Mouse (Mus musculus) naive thymus-derived CD4-positive, alpha-beta T cell, adult 2 months (primary cell): Measurements from ENCODE around the gene Tmem245.
A peak's percentile ranks its signal among the peaks of the same experiment; 100 is the strongest.

Source experiments
- DNase-seq: peaks from one replicate; pipeline ENCODE4 v3.0.0-alpha.2; 2011; ENCODE audit warnings: low read depth

Tmem245 gene

DNA sequence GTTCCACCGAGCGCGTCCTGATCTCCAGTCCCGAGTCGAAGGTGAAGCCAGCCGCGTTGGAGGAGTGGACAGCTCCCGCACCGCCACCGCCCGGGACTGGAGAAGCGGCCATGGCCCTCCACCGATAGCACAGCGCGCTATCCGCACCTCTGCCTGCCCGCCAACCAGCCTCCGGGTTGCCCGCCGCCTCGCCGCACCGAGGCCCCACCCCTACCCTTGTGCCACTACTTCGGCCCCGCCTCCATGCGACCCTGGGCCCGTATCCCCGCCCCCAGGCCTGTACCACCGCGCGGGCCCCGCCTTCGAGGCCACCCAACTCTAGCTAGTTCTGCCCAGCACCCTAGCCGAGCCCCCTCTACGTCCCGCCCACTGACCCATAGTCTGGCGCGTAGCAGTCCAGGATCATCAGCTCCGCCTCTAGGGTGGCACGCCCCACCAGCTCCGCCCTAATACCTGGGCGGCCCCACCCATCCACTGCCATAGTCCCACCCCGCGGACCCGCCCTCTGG lies 82.2 kb downstream of the Tmem245 start, which contains the start of gene Ctnnal1:
Gene Ctnnal1, minus strand, starts transcription at position 186 of the 509 bp plus-strand sequence.
- DNase-seq, result peak; percentile 80

DNA sequence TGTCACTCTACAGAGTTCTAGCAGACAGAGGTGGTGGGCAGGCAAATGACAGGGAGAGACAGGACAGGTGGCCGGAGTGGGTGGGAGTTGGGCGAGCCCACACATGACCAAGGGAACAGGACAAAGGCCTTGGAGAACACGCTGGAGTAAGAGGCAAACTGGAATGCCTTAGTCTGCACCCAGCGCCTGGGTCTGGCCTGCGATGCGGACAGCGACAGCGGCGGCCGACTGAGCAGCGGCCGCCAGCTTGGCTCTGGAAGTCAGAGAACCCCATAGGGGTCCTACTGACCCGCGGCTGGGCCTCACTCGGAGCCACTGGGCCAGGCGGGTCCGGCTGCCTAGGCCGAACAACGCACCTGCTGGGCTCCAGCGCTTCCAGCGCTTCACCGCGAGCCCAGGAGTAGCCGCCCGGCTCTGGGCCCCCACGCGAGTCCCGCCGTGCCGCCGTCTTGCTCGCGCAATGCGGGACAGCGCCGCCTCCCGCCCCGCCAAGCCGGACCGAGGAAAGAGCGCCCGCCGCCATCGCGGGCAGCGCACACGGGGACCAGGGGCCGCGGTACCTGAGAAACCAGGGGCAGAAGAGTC lies 82.7 kb downstream of the Tmem245 start:
- peak; percentile 28 for DNase-seq

DNA sequence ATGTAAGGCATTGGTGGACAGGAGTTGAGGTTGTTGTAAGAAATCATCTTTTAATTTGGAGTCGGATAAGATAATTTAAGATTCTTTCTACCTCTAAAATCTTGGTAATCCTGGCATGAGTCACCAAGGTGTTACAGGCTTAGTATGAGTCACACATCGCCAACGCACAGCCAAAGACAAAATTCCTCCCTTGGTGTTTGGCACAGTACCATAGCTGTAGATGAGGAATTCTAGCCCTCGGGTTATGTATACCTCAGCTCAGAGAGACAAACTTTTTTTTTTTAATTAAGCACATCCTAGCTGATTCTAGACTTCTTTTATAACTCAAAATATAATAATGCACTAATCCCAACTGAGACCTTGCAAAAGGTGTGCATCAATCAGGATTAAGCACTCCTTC lies 83.2 kb downstream of the Tmem245 start:
- DNase-seq, result no peak

DNA sequence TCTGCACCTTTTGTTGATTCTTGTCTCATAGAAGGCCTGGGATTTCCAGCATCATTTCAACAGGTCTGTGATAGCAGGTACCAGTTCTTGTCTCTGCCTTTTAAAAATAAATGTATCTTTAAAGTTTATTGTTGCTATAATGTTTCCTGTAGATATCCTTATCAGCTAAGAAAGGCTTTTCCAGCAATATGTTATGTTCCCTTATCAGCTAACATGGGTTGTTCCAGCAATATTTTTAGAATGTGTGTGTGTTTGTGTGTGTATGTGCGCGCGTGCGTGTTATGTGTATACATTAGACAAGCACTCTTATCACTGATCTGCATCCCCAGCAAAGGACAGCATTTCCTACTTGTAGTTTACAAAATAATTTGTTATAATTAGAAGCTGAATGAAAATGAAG lies 85.7 kb downstream of the Tmem245 start:
- DNase-seq, result no peak

DNA sequence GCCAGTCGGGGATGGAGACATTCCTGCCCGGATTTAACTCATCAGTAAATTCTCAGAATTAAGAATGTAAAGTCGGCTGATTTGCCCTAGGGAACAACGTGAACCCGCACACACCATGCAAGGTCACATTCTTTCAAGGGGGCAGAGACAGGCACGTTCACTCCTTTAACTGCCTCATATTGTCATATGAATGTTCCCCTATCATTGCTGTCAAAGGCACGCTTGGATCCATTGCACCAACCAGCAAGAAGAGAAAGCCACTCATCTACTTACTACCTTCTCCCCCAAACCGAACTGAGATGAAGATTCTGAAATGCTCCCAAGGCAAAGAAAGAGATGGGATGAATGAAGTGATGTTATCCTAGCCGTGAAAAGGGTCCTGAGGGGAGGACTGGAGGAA lies 88.5 kb downstream of the Tmem245 start:
- DNase-seq, result no peak

DNA sequence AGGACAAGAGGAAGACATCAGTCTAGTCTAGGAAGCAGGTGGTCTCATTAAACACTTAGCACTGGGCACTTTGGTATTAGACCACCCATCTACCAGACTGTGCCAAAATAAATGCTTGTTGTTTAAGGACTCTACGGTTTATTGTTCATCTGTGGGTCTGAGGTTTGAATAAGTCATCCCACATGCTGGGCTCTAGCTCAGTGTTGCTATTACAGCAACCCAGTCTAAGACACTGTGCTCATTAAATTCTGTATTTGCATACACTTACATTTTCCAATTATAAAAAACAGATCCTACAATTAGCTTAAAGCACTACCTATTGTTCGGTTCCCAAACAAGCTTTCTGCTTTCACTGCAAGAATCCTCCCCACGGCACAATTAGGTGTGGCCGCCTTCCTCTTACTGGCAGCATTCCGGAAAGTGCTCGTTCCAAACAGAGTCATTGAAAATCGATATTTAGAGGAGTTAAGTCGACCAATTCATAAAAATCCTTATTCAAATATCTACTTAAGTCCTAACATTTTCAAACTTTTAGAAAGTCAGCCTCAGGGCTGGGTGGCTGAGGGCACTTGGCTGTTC lies 90.8 kb downstream of the Tmem245 start:
- no peak for DNase-seq

DNA sequence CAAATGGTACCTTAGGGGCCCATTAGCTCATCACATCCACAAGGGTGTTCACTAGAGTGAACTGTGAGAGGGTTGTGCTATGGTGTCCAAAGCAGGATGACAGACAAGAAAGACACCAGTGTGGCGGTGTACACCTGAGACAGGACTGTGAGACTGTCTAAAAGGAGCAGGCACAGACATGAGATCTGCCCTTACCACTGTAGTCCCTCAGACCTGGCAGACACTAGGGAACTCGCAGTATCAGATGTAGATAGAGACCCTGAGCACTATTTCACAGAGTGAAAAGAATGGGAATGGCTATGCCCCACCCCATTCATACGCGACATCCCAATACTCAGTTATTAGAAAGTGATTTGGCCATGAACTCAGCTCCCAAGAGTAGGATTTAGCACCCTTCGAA lies 91.3 kb downstream of the Tmem245 start:
- DNase-seq, result no peak

DNA sequence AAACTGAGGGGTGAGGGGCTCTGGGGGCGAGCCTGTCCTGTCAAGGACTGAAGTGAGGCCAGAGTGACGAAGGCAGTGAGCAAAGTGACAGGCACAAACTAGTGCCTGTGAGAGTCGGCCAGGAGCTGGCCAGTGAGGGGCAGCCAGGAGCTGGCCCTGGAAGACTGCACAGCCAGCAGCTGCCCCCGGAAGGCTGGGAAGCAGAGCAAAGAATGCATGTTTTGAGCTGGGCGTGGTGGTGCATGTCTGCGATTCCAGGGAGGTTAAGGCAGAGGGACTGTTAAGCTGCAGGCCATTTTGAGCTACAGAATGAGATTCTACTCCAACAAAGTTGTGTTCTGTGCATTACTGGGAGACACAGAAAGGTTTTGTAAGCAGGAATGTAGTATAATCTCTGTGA lies 96.5 kb downstream of the Tmem245 start:
- no peak for DNase-seq

DNA sequence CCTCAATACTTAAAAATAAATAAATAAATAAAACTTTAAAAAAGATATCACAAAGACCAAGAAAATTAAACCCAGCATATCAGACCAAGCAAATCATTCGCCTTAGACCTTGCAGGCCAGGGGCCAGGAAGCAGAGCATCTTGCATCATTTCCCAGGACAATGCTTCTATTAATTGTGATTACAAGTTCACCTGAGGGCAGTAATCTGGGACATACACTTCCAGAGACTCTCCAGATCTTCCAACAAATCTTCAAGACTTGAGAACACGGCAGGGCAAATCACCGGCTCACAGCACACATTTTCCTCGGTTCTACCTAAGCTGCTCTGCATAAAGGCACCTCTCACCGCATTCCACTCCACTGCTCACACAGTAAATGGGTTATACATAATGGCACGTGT lies 99.2 kb downstream of the Tmem245 start:
- DNase-seq, result no peak

DNA sequence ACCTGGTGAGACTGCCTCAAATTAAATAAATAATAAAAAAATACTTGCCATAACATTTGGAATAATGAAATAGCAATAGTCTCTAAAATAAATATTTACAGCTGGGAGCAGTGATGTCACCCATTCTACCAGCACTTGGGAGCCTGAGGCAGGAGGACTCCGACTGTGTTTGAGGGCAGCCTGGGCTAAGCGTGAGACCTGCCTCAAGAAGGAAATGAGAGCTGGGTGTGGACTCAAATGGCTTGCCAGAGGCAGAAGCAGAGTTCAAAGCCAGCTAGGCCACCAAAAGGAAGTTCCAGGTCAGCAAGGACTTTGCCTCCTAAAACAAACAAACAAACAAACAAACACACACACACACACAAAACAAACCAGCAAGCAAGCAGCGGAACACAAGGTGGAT lies 99.8 kb downstream of the Tmem245 start:
- no peak for DNase-seq

DNA sequence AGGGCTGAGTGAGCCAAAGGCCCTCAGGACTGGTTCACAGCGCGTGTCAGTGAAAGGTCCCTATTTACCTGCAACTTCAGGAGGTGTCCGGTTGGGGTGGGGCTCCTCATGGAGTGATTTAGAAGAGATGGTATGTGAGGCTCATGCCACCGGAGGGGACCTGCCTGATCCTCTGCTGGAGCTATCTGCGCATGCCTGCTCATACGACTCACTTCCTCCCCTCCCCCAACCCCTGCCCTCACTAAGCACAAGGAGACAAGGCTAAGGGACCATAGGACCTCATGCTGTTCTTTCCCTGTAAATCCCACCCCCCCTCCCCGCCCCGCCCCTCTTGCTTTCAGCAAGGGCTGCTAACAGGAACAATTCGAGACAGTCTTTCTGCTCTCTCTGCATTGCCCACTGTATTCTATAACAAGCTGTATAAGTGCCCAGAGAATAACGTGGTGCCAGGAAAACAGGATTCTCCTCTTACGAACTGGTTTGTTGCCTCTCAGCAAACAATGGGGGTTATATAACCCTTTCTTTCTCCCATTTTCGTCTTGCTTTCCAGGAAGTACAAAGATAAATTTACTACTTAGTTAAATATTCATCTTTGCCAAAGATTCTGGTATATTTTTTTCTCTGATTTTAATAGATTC lies 101.2 kb downstream of the Tmem245 start:
- no peak for DNase-seq

DNA sequence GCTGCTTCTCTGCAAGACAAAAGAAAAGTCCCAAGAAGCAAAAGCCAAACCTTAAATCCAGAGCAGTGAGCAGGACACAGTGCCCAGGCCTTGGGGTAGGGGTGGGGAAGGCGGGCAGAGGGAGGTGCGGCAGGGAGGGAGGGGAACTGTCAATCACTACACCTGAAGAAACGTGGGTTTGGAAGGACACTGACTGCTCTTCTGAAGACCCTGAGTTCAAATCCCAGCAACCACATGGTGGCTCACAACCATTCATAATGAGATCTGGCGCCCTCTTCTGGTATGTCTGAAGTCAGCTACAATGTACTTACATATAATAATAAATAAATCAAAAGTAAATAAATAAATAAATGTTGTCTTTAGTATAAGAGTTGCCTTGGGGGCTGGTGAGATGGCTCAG lies 102.3 kb downstream of the Tmem245 start:
- DNase-seq, result no peak

DNA sequence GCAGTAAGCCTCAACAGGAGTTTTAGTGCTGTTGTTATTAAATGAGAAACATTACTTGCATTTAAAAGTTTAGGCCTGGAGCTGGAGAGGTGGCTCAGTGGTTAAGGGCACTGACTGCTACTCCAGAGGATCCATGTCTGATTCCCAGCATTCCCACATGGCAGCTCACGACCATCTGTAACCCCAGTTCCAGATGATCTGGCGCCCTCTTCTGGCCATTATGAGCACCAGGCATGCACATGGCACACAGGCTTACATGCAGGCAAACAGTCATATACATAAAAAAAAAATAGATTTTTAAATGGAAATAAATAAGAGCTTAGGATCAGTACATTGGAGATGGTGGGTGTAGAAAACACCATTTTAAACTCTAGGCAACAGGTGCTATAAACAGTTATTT lies 103.3 kb downstream of the Tmem245 start:
- DNase-seq, result no peak

DNA sequence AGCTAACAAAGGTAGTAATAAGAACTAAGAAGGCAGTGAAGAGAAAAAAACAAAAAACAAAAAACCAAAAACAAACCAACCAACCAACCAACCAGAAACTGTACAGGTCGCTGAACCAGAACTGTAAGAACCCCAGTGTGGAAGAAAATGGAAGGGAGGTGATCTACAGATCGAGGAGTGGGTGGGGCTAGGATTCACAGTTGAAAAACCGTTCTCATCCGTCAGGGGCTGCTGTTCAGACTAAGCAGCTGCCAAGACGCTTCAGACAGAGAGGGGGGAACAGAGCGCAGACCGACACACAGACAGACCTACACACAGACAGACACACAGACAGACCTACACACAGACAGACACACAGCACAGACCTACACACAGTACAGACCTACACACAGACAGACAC lies 104.7 kb downstream of the Tmem245 start:
- no peak for DNase-seq

DNA sequence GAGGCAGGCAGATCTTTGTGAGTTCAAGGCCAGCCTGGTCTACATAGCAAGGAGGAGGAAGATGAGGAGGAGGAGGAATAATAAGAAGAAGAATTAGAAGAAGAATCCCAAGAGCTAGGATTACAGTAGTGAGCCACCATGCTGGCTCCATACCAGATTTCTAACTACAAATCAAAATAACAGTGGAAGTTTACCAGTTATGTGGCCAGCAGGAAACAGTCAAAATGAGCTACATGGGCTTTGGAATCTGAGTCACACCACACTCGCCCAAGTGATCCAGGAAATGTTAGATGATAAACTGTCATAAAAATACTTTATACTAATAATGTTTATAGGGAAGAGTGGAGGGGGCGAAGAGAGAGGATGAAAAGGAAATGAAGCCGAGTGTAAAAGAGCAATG lies 106.9 kb downstream of the Tmem245 start:
- DNase-seq, result no peak

DNA sequence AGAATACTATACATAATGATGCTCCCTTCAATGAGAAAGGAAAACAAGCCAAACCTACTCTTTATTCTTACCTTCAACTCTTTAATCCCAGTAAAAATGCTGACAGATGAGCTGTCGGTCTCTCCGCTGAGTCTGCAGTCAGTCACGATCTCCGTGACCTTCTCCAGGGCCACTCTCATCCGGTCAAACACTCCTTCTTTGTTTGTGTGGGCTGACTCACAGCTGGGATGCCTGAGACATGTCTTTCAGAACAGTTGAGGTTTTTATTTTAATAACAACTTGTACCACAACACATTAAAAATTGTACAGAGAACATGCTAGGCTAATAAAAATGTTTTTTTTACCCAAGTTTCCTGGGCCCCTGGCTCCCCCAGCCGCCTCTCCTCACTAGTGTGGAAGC lies 109.6 kb downstream of the Tmem245 start:
- no peak for DNase-seq

DNA sequence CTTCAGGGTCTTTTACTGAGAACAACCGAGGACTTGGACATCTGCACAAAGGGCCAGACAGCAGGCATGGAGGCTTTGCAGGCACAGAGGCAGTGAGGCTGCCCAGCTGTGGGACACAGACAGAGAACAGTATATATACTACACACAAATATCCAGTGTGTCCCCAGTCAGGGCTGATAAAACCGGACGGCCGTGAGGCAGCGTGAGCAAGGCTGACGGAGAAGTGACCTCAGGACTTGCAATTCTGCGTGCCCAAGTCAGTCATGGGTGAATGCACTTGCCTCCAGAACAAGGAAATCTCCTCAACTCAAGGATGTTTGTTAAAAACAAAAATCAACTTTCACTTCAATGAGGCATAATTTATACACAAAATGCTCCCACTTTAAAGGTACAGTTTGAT lies 115.2 kb downstream of the Tmem245 start:
- DNase-seq, result no peak

DNA sequence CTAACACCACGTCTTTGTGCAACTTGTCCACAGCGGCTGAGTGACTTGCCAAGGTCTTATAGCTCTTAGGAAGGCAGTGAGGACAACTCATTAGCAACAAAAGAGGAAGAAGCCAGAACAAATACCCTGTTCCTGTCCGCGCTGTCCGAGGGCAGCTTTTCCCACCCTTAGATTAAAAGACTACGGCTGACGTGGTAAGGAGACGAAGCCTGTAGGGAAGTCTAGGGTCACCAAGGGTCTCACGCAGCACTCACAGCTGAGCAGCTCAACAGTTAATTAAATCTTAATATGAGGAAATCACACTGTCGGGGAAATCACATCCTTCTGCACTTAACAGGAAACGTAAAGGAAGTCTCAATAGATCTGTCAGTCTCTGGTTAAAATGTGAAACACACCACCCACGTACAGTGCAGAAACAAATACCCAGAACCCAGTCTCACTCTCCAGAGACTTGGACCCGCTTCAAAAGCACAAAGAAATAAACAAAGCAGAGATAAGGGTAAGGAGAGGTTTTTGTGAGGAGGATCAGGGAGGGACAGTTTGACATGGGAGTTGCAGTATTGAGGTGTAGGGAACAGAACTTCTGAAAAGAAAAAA lies 116.1 kb downstream of the Tmem245 start:
- peak; percentile 35 for DNase-seq

DNA sequence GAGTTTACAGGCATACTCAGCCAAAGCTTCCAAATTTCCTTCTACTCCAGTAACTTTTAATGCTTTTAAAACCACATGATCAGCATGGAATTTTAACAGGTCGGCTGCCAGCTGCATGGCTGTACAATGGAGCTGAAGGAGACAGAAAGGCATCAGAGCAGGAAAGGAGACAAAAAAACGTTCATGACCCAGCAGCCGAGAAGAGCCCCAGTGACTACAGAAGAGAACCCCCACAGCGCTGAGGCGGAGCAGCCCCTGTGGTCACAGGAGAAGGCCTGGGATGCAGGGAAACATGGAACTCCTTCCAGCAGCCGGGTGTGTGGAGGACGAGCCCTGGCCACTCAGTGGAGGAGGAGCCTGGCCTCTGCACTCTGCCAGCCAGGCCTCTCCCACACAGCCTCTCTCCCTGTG lies 117.7 kb downstream of the Tmem245 start:
- no peak for DNase-seq

DNA sequence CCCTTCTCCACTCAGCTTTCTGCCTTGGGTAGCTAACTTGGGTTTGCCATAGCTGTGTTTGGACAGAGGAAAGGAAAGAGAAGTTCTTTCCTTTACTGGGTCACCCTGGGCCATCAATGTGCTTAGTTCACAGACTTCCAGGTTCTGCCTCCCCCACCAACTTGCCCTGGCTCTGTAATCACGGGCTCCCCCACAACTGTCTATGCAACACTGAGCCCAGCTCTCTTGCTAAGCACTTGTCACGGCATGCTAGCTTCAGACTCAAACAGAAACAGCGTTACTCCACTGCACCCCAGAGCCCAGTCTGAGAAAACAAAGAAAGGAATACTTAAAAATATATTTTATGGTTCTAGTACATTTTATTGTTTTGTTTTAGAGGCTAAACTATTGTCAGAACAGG lies 118.3 kb downstream of the Tmem245 start:
- DNase-seq, result no peak

DNA sequence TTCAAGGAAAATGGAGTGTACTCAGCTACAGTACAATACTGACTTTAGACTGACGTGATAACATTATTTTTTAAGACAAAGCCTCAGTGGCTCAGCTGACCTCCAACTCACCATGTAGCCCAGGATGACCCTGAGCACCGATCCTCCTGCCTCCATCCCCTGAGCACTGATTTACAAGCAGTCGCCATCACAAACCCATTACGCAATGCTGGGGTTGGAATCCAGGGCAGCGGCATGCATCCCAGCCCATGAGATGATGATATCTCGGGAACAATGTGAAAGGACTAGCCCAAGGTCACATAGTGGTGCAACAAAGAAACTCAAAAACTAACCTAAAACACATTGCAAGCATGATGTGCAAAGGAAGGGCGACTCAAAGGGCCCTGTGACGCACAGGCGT lies 123.0 kb downstream of the Tmem245 start:
- DNase-seq, result no peak

DNA sequence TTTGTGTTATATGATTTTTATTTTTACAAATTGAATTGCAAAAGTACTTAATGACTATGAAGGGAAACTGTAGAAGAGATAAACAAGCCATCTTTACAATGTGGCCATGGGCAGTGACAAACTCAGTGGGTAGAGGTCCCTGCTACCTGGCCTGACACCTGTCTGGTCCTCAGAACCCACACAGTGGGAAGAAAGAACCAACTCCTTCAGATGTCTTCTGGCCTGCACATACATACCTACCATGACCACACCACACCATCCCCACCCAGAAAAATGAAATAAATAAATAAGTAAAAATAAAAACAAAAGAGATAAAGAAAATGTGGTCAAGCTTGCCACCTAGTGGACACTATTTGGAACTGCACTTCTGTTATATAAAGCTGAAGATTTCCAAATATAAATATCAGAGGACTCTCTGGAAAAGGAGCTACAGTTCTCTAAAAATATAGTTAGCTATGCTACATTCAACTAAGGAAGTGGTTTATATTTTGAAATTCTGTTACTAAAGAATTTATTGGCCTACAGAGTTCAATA lies 127.2 kb downstream of the Tmem245 start:
- DNase-seq, result peak; percentile 52
